Mouse (Mus musculus): Measurements from ENCODE around the gene Helz.

- TF ChIP-seq POLR2A (IDR thresholded peaks at IDR 0.05; ENCODE audit: extremely low read depth, insufficient read depth, low read length) (no peak), CTCF (IDR thresholded peaks at IDR 0.05; ENCODE audit: extremely low read depth, insufficient read depth, low read length) (no peak)
Measured at GRCm38 (mm10) chr11:107731498-107731897, 183.8 kb downstream of the Helz start.

Measured in cortical plate, adult 2 months (tissue).